Mouse (Mus musculus) midbrain, embryonic 12.5 days (tissue): ENCODE measurements around the gene Ate1. TPM values are rescaled to one million over a fixed set of nuclear protein-coding genes. Genes with fewer than 3 reads are reported as not detected.

Experiments
- ATAC-seq: fragments of 200-750 bp; cut with Nextera tagmentation; 2 replicates; pipeline ENCODE4 v1.8.0; 2017; ENCODE audit warnings: low read depth, moderate TSS enrichment, moderate library complexity; ENCODE audit not compliant: low FRiP score
- H3K27ac ChIP-seq: fragments of 300-500 bp; sonication (generic); replicated peaks from 2 replicates; pipeline ENCODE4 v1.5.1; 2016; ENCODE audit warnings: mild to moderate bottlenecking
- H3K27me3 ChIP-seq: fragments of 300-500 bp; sonication (generic); 2 replicates; pipeline ENCODE4 v1.6.1; 2016; ENCODE audit warnings: mild to moderate bottlenecking
- H3K36me3 ChIP-seq: fragments of 300-500 bp; sonication (generic); 2 replicates; pipeline ENCODE4 v1.6.1; 2016
- H3K4me1 ChIP-seq: fragments of 300-500 bp; sonication (generic); 2 replicates; pipeline ENCODE4 v1.6.1; 2016
- H3K4me2 ChIP-seq: fragments of 300-500 bp; sonication (generic); replicated peaks from 2 replicates; pipeline ENCODE4 v1.6.1; 2016; ENCODE audit warnings: mild to moderate bottlenecking, moderate library complexity
- H3K4me3 ChIP-seq: fragments of 300-500 bp; sonication (generic); 2 replicates; pipeline ENCODE4 v1.5.1; 2016; ENCODE audit warnings: mild to moderate bottlenecking
- H3K9ac ChIP-seq: fragments of 300-500 bp; sonication (generic); replicated peaks from 2 replicates; pipeline ENCODE4 v1.6.1; 2016; ENCODE audit warnings: mild to moderate bottlenecking, moderate library complexity
- H3K9me3 ChIP-seq: fragments of 300-500 bp; sonication (generic); 2 replicates; pipeline ENCODE4 v1.6.1; 2016; ENCODE audit warnings: mild to moderate bottlenecking
- WGBS: fragments of 180-500 bp; shearing (Covaris S2); methylation state at CpG from one replicate; pipeline ENCODE4 v1.1.7; 2016; 5-methylcytosine and 5-hydroxymethylcytosine counted together
- polyA plus RNA-seq: library from polyadenylated mRNA; unstranded; fragments of >200 nt; fragmentation: Nextera tagmentation; extraction: Ambion mirVana; gene quantifications from 2 replicates; pipeline ENCODE4 v1.2.1, GENCODE M21; 2016

Gene Ate1
- polyA plus RNA-seq, 1 experiment from 2014 or later: 68.2 TPM

DNA sequence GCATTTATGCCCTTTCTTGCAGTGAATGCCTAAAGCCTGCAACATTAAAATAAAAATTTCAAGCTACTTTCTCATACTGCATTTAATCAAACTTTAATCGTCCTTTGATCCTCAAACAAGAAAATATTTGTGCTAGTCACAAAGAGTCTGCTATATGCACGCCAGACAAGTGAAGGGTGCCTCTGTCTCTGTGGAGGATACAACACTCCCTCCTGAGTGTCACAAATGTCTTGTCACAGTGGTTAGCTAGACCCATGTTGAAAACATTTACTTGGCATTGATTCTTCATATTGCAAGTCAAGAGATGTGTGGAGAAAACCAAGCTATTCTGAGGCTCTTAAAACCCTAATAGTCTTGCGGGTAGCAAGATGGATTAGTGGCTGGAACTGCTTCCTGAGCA lies 133.9 kb downstream of the Ate1 start:
- Histone ChIP-seq H3K27ac (peak overlapping the region; percentile 47; the same call in 1 of the 2 replicates), H3K4me3 (no peak overlapping the region)
- peak; percentile 64; the same call in 1 of the 2 replicates for ATAC-seq

DNA sequence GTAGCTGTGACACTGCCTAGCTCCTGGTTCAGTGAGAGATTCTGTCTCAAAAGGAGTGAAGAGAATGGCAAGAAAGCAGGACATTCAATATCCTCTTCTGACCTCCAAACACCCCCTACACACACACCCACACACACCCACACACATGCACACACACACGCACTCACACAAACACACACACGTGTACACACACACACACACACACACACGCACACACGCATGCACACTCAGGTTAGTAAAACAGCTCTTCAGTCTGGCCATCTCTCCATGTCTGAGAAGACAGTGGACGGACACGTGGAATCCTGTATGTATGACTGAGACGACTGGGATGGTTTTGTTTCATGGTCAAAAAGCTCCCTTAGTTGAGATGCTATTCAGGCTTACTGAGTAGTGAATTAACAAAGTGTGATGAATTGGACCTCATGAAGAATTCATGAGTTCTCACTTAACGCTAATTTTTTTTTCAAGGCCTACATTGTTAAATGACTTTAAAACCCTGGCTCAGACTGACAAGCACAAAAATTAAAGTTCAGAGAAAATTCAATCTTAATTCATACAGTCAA lies 134.4 kb downstream of the Ate1 start:
- Histone ChIP-seq H3K4me1 (peaks cover 24% of the 10 kb centered on the region), H3K36me3 (peaks cover 3% of the 10 kb centered on the region; the same call in 1 of the 2 replicates), H3K4me2 (peak overlapping the region; percentile 9; the same call in 1 of the 2 replicates), H3K27ac (no peak overlapping the region), H3K4me3 (no peak overlapping the region), H3K27me3 (peaks cover 48% of the 10 kb centered on the region), H3K9ac (no peak overlapping the region), H3K9me3 (no peaks in the 10 kb centered on the region; the same call in 1 of the 2 replicates)
- WGBS: 38% methylated on average over 8 of the region's 8 CpGs
- peak; percentile 62; the same call in 1 of the 2 replicates for ATAC-seq

More for the DNA sequence above, 133.9 kb downstream of the Ate1 start:
- H3K27me3 ChIP-seq: peaks cover 43% of the 10 kb centered on the region
- peaks cover 3% of the 10 kb centered on the region; the same call in 1 of the 2 replicates for H3K36me3 ChIP-seq
- H3K9me3 ChIP-seq: no peaks in the 10 kb centered on the region; the same call in 1 of the 2 replicates
- WGBS: 25% methylated on average over 3 of the region's 3 CpGs
- H3K4me2 ChIP-seq: no peak overlapping the region
- no peak overlapping the region for H3K9ac ChIP-seq
- peaks cover 19% of the 10 kb centered on the region for H3K4me1 ChIP-seq

DNA sequence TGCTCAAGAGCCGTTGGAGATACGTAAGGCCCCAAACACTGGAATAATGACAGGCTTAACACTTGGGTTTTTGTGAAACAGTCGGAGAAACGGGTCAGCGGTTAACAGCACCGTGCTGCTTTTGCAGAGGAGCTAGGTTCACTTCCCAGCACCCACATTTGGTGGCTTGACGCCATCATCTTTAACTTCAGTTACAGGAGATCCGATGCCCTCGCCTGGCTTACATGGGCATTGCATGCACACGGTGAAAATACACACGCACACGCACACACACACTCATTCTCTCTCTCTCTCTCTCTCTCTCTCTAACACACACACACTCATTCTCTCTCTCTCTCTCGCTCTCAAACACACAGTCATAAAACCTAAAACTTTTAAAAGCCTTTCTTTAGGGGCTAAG lies 138.0 kb downstream of the Ate1 start:
- no peaks in the 10 kb centered on the region; the same call in 1 of the 2 replicates for H3K9me3 ChIP-seq
- H3K36me3 ChIP-seq: peaks cover 3% of the 10 kb centered on the region; the same call in 1 of the 2 replicates
- H3K4me1 ChIP-seq: peaks cover 25% of the 10 kb centered on the region
- peaks cover 68% of the 10 kb centered on the region for H3K27me3 ChIP-seq
- no peak overlapping the region for H3K27ac ChIP-seq
- 89% methylated on average over 13 of the region's 13 CpGs for WGBS
- H3K9ac ChIP-seq: no peak overlapping the region
- H3K4me2 ChIP-seq: no peak overlapping the region
- no peak overlapping the region for H3K4me3 ChIP-seq
- ATAC-seq: no peak

DNA sequence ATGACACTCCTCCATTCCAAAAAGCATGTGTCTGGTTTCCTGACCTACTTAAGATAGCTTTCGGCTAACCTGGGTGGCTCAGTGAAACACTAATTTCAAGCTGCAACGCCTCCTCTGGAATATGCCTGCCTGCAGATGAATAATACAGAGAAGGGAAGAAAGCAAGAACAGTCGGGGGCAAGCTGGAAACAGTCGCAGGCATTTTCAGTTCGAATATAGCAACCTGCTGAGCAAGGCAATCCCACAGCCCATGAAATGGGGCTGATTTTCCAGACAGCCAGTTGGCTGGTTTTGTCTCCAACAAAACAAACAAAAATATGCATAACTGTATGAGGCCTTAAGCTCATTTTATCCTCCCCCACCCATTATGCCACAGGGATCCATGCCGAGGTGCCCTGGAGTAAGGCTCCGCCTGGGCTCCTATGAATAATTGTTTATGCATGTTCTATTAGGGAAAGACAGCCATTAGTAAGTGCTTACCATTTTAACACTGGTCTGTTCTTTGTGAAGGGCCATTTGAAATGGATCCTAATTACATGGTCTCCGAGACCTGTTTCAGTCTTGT lies 138.7 kb downstream of the Ate1 start:
- H3K27ac ChIP-seq: no peak overlapping the region; the same call in 1 of the 2 replicates
- no peak overlapping the region for H3K9ac ChIP-seq
- H3K36me3 ChIP-seq: peaks cover 3% of the 10 kb centered on the region; the same call in 1 of the 2 replicates
- no peaks in the 10 kb centered on the region; the same call in 1 of the 2 replicates for H3K9me3 ChIP-seq
- no peak overlapping the region for H3K4me2 ChIP-seq
- peaks cover 70% of the 10 kb centered on the region for H3K27me3 ChIP-seq
- 62% methylated on average over 8 of the region's 8 CpGs for WGBS
- H3K4me1 ChIP-seq: peaks cover 20% of the 10 kb centered on the region
- no peak for ATAC-seq
- no peak overlapping the region for H3K4me3 ChIP-seq

DNA sequence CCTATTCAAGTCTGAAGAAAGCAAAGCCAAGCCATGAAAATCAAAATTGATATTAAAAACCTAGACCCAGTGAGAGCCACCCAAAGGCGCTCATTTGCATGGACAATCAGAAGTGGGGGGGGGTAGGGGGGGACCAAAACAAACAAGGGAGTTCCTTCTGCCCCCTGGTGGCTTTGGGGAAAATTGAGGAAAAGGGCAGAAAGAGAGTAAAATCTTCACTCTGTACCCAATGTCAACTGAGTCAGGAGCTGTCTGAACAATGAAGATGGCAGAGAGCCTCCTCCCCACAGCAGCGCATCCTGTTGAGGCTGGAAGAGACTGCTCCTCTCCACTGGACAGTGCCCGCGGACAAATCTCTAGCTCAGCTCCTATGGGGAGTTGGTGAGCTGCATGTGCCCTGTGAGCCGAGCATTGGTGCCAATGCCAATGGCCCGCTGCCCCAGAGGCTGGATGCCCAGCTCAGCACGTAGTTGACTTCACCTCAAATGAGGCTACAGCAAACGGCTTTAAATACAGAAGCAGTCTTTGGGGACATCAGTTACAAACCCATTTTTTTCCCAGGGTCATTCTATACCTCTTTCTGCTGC lies 139.3 kb downstream of the Ate1 start:
- Histone ChIP-seq H3K36me3 (peaks cover 3% of the 10 kb centered on the region; the same call in 1 of the 2 replicates), H3K9ac (no peak overlapping the region), H3K4me3 (no peak overlapping the region), H3K4me2 (no peak overlapping the region), H3K4me1 (peaks cover 16% of the 10 kb centered on the region), H3K9me3 (no peaks in the 10 kb centered on the region; the same call in 1 of the 2 replicates), H3K27me3 (peaks cover 72% of the 10 kb centered on the region), H3K27ac (peak overlapping the region; percentile 20; the same call in 1 of the 2 replicates)
- 82% methylated on average over 8 of the region's 8 CpGs for WGBS
- ATAC-seq: no peak

DNA sequence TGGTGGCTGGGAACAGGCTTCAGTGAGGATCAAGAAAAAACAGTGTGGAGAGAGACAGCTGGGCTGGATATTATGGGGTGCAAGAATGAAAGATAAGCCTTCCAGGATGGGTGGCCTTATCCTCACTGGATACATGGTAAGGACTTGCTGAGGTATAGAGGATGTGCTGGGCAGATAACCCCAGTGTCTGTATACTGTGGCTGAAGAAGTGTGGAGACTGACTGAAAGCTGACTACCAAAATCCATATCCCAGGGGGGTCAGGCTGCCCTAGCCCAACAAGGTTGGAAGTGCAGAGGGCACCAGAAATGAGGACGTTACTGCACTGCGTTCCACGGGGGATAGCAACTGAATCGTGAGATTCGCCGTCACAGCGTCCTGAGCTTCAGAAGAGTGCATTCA lies 139.8 kb downstream of the Ate1 start:
- H3K27me3 ChIP-seq: peaks cover 73% of the 10 kb centered on the region
- no peak overlapping the region for H3K9ac ChIP-seq
- no peak for ATAC-seq
- H3K4me3 ChIP-seq: no peak overlapping the region
- no peaks in the 10 kb centered on the region; the same call in 1 of the 2 replicates for H3K9me3 ChIP-seq
- H3K4me1 ChIP-seq: peaks cover 11% of the 10 kb centered on the region
- 83% methylated on average over 7 of the region's 7 CpGs for WGBS
- no peak overlapping the region for H3K4me2 ChIP-seq
- no peak overlapping the region for H3K27ac ChIP-seq
- H3K36me3 ChIP-seq: peaks cover 3% of the 10 kb centered on the region; the same call in 1 of the 2 replicates

DNA sequence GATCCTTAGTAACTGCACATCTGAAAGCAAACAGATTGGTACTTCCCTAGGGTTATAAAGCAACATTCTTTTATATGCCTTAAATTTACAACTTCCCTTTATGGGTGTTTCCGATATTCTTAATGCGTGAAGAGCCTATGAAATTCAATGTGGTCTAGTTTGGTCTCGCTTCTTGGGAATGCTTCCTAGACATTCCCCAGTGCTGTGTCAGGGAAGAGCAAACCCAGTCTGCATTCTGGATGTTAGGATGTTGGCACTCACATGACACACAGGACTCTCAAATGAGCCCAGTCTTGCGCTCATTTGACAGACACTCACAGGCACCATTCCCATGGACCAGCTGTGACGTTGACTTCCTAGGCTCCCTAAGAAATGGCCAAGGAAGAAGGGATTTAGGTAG lies 140.3 kb downstream of the Ate1 start:
- Histone ChIP-seq H3K27me3 (peaks cover 78% of the 10 kb centered on the region), H3K36me3 (peaks cover 3% of the 10 kb centered on the region; the same call in 1 of the 2 replicates), H3K9me3 (no peaks in the 10 kb centered on the region; the same call in 1 of the 2 replicates)

DNA sequence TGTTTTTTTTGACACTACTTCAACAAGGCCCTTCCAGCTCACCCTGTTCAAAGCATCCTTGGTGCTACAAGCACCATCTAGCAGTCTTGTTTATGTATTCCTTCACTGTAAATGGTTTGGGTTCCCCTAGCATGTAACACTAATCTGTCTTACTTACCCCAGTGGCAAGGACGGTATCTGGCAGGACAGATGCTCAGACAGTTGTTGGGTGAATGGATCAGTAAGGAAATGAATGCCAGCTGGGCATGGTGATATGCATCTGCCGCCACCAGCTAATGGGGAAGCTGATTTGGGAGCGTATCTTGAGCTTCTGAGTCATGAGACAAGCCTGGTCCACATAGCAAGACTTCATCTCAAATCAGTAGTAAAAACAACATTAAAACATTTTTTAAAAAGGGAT lies 141.9 kb downstream of the Ate1 start:
- ATAC-seq: no peak

More for the DNA sequence above, 140.3 kb downstream of the Ate1 start:
- peaks cover 9% of the 10 kb centered on the region for H3K4me1 ChIP-seq
- H3K4me3 ChIP-seq: no peak overlapping the region
- 90% methylated on average over 5 of the region's 5 CpGs for WGBS
- H3K9ac ChIP-seq: no peak overlapping the region
- no peak for ATAC-seq
- H3K4me2 ChIP-seq: no peak overlapping the region
- no peak overlapping the region for H3K27ac ChIP-seq

DNA sequence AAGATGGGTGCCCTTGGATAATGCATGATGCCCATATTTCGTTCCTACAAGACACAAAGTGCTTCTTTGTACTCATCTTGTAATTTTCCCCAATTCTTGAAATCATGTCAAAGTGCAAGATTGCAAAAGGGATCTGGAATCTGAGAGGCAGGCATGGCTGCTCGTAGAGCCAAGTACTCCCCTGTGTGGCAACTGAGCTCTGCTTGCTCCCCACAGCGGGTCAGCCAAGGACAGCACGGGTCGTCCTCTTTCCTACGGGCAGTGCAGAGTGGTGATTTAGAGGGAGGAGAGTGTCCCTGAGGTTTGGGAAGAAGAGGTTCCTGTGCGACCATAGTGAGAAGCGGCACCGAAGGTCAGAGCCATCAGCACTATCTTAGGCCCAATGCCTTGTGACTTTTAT lies 145.9 kb downstream of the Ate1 start:
- 84% methylated on average over 9 of the region's 9 CpGs for WGBS
- Histone ChIP-seq H3K27ac (no peak overlapping the region), H3K4me1 (peaks cover 13% of the 10 kb centered on the region), H3K4me3 (no peak overlapping the region), H3K27me3 (peaks cover 88% of the 10 kb centered on the region), H3K9ac (no peak overlapping the region), H3K9me3 (peaks cover 7% of the 10 kb centered on the region; the same call in 1 of the 2 replicates), H3K36me3 (no peaks in the 10 kb centered on the region), H3K4me2 (no peak overlapping the region)
- ATAC-seq: no peak

More for the DNA sequence above, 141.9 kb downstream of the Ate1 start:
- Histone ChIP-seq H3K4me2 (no peak overlapping the region), H3K9ac (no peak overlapping the region), H3K27me3 (peaks cover 82% of the 10 kb centered on the region), H3K4me1 (peaks cover 9% of the 10 kb centered on the region), H3K9me3 (no peaks in the 10 kb centered on the region; the same call in 1 of the 2 replicates), H3K4me3 (no peak overlapping the region), H3K27ac (no peak overlapping the region), H3K36me3 (peaks cover 3% of the 10 kb centered on the region; the same call in 1 of the 2 replicates)
- 89% methylated on average over 3 of the region's 3 CpGs for WGBS

DNA sequence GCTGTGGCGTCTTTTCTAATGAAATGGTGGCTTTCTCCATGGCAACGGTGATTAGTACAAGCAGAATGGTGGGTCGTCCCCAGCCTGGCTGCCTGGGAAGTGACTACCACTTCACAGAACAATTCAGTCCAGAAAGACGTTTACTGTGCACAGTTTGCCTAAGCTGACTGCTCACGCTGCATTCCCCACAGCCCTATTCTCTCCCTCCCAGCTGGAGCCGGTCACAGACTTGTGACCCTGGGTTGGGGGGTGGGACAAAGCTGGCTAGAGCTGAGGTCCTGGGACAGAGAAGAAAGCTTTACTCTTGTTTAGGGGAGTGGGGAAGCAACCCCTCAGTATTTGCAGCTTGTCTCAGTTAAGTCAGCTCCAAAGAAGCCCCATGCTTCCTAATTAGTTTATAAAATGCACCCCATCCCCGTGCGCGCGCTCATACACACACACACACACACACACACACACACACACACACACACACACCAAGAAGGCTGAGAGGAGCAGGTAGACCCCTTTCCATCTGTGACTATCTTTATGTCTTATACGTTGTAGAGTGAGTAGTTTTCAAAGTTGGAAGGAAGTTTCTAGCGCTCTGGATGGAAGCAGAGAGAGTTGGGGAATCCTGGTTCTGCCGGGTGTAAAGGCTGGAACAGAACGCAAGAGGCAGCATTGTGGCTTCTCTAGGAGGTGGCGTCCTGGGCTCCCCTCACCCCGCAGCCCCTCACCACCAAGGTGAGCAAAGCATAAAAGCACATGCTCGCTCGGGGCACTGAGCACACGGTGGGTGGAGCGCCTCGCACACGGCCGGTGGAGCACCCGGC lies 151.1 kb downstream of the Ate1 start:
- Histone ChIP-seq H3K9me3 (peaks cover 12% of the 10 kb centered on the region; the same call in 1 of the 2 replicates), H3K27ac (peak overlapping the region; percentile 63), H3K4me3 (peak overlapping the region; percentile 9; the same call in 1 of the 2 replicates), H3K36me3 (no peaks in the 10 kb centered on the region), H3K4me1 (peaks cover 39% of the 10 kb centered on the region), H3K4me2 (peak overlapping the region; percentile 41), H3K27me3 (peaks cover 70% of the 10 kb centered on the region), H3K9ac (peak overlapping the region; percentile 8; the same call in 1 of the 2 replicates)
- peak; percentile 62 for ATAC-seq
- WGBS: 11% methylated on average over 24 of the region's 24 CpGs
